Mouse (Mus musculus): Measurements from ENCODE around the gene Gfi1.

Gfi1 gene

DNA sequence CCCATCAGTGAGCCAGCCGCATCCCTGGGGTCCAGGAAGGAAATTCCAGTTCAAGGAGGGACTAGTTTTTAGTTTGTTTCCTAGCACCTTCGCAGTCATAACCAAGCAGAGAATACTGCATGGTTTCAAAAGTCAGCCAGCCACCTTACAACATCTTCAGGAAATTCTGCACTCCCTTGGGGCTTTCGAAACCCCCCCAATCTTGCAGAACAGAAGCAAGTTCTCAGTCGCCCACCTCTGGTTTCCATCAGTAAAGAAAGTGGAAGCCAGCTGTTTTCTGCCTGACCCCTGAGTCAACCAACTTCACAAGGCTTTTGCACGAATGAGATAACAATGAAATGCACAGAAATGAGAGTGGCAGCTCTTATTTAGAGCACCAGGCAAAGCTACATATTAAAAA lies 47.4 kb downstream of the Gfi1 start:
- intact Hi-C loops (cut with DNase I), result no loop called here
